Mouse (Mus musculus): ENCODE results near the gene Tmigd3. TPM values are rescaled to one million over a fixed set of nuclear protein-coding genes. Genes with fewer than 3 reads are reported as not detected.
A peak's percentile ranks its signal among the peaks of the same experiment; 100 is the strongest.

The Tmigd3 gene
- polyA plus RNA-seq, 1 experiment from 2014 or later = 0.89 TPM

DNA sequence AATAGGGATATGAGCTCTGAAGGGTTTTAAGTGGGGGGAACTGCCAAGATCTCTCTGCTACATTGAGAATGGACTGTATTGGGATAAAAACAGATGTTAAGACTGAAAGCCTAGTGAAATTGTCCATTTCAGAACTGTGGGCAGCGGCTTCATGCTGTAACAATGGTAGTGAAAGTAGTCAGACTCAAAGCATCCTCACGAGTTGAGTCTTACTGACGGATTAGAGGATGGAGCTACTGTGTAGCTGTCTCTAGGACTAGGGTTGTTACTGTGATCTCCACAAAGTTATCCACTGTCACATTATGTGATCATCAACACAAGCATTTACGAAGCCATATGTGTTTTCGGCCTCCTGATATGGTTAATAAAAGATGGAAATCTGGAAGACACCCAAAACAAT is 87.5 kb downstream of the Tmigd3 start:
- no peak for DNase-seq (ENCODE audit: low spot score)
- Histone ChIP-seq H3K36me3 (ENCODE audit: control insufficient read depth, insufficient read depth, low read length) (peaks cover 60% of the 10 kb centered on the region), H3K9me3 (ENCODE audit: control insufficient read depth, low read length) (no peaks in the 10 kb centered on the region), H3K4me3 (ENCODE audit: low read depth, low read length) (peak overlapping the region; percentile 85), H3K27ac (replicated peaks; ENCODE audit: low read depth, low read length) (no peak overlapping the region), H3K27me3 (replicated peaks; ENCODE audit: control insufficient read depth, insufficient read depth, low read length) (no peaks in the 10 kb centered on the region), H3K4me1 (ENCODE audit: control insufficient read depth, insufficient read depth, low read length) (peaks cover 16% of the 10 kb centered on the region), H3K4me2 (ENCODE audit: low read depth, low read length) (peak overlapping the region; percentile 87), H3K9ac (ENCODE audit: low read depth, low read length) (peak overlapping the region; percentile 97)
- 42% methylated on average over 5 of the region's 5 CpGs for WGBS
- no peak for ATAC-seq (ENCODE audit: low read depth)

DNA sequence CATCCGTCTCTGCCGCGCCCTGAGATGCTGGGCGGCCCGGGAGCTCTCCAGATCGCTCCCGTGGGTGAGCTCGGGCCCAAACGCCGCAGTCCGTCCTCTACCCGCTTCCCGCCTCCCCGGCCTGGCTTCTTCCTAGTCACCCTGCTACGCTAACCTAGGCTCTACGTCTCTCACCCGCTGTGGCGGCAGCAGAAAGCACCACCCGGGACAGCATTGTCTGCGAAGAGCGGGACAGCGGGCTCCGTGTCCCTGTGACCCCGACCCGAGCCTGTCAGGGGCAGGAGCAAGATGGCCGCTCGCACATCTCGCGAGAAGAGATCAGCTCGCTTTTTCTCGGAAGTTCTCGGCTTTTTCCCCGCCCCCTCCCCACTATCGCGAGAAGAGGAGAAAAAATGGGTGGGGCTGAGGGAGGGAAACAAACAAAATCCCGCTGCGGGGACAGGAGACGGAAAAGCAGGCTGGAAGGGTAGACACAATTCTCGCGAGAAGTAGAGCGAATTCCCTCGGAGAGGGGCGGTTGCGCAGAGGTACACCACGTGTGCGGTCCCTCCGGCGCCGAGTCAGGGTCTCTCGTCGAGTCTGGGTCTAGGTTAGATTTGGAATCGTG is 88.4 kb downstream of the Tmigd3 start, which contains the start of gene Wdr77:
Gene Wdr77, plus strand, starts transcription at position 396 of the 607 bp plus-strand sequence.
- H3K4me2 ChIP-seq (ENCODE audit: low read depth, low read length) = peak within 1 kb of the TSS; percentile 88
- peaks cover 61% of the 10 kb centered on the region for H3K36me3 ChIP-seq (ENCODE audit: control insufficient read depth, insufficient read depth, low read length)
- H3K4me3 ChIP-seq (ENCODE audit: low read depth, low read length) = peak within 1 kb of the TSS; percentile 85
- DNase-seq (ENCODE audit: low spot score) (peak; percentile 99), ATAC-seq (ENCODE audit: low read depth) (peak; percentile 98)
- H3K4me1 ChIP-seq (ENCODE audit: control insufficient read depth, insufficient read depth, low read length) = peaks cover 16% of the 10 kb centered on the region
- peak within 1 kb of the TSS; percentile 84 for H3K27ac ChIP-seq (replicated peaks; ENCODE audit: low read depth, low read length)
- H3K27me3 ChIP-seq (replicated peaks; ENCODE audit: control insufficient read depth, insufficient read depth, low read length) = no peaks in the 10 kb centered on the region
- peak within 1 kb of the TSS; percentile 97 for H3K9ac ChIP-seq (ENCODE audit: low read depth, low read length)
- H3K9me3 ChIP-seq (ENCODE audit: control insufficient read depth, low read length) = no peaks in the 10 kb centered on the region
- 0% methylated on average over 43 of the region's 52 CpGs for WGBS

DNA sequence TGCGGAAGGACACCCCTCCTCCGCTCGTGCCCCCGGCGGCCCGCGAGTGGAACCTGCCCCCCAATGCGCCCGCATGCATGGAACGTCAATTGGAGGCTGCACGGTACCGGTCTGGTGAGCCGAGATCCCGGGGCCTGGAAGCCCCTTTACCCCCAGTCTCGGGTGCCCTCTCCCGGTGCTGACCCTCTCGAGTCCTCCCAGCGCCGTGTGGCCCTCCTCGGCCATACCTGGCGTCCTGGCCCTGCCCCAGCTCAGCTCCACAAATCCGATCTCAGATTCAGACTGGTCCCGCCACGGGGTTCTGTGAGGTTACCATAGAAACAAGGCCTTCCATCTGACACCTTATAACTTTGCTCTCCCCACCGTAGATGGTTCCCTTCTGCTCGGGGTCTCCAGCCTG is 88.9 kb downstream of the Tmigd3 start:
- no peaks in the 10 kb centered on the region for H3K27me3 ChIP-seq (replicated peaks; ENCODE audit: control insufficient read depth, insufficient read depth, low read length)
- peak; percentile 39 for DNase-seq (ENCODE audit: low spot score)
- peaks cover 16% of the 10 kb centered on the region for H3K4me1 ChIP-seq (ENCODE audit: control insufficient read depth, insufficient read depth, low read length)
- peak overlapping the region; percentile 88 for H3K4me2 ChIP-seq (ENCODE audit: low read depth, low read length)
- 3% methylated on average over 21 of the region's 26 CpGs for WGBS
- peak overlapping the region; percentile 92 for H3K9ac ChIP-seq (ENCODE audit: low read depth, low read length)
- H3K27ac ChIP-seq (replicated peaks; ENCODE audit: low read depth, low read length) = no peak overlapping the region; the same call in 1 of the 2 replicates
- H3K4me3 ChIP-seq (ENCODE audit: low read depth, low read length) = peak overlapping the region; percentile 85
- H3K9me3 ChIP-seq (ENCODE audit: control insufficient read depth, low read length) = no peaks in the 10 kb centered on the region
- H3K36me3 ChIP-seq (ENCODE audit: control insufficient read depth, insufficient read depth, low read length) = peaks cover 61% of the 10 kb centered on the region
- ATAC-seq (ENCODE audit: low read depth) = peak; percentile 58

DNA sequence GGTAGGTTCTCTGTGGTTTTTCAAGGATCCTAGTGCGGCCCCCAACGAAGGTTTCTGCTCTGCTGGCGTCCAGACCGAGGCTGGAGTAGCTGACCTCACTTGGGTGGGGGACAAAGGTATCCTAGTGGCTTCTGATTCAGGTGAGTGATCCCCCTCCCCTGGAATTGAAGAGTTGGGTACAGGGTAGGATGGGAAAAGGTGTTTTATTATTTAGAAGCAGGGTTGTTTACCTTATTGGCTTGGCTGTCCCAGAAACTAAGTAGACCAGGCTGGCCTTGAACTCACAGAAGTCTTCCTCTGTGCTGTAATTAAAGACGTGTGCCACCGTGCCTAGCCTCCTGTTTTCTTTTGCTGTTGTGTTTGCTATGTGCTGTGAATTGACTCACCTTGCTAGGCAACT is 89.3 kb downstream of the Tmigd3 start, which contains the start of gene Atp5f1:
Gene Atp5f1, minus strand, starts transcription at position 101 of the 400 bp plus-strand sequence.
- peaks cover 16% of the 10 kb centered on the region for H3K4me1 ChIP-seq (ENCODE audit: control insufficient read depth, insufficient read depth, low read length)
- H3K27ac ChIP-seq (replicated peaks; ENCODE audit: low read depth, low read length) = peak within 1 kb of the TSS; percentile 84
- H3K4me3 ChIP-seq (ENCODE audit: low read depth, low read length) = peak within 1 kb of the TSS; percentile 85
- 3% methylated on average over 6 of the region's 6 CpGs for WGBS
- H3K9ac ChIP-seq (ENCODE audit: low read depth, low read length) = peak within 1 kb of the TSS; percentile 97
- ATAC-seq (ENCODE audit: low read depth) = no peak
- no peak for DNase-seq (ENCODE audit: low spot score)
- H3K4me2 ChIP-seq (ENCODE audit: low read depth, low read length) = peak within 1 kb of the TSS; percentile 88
- no peaks in the 10 kb centered on the region for H3K27me3 ChIP-seq (replicated peaks; ENCODE audit: control insufficient read depth, insufficient read depth, low read length)
- no peaks in the 10 kb centered on the region for H3K9me3 ChIP-seq (ENCODE audit: control insufficient read depth, low read length)
- H3K36me3 ChIP-seq (ENCODE audit: control insufficient read depth, insufficient read depth, low read length) = peaks cover 61% of the 10 kb centered on the region

DNA sequence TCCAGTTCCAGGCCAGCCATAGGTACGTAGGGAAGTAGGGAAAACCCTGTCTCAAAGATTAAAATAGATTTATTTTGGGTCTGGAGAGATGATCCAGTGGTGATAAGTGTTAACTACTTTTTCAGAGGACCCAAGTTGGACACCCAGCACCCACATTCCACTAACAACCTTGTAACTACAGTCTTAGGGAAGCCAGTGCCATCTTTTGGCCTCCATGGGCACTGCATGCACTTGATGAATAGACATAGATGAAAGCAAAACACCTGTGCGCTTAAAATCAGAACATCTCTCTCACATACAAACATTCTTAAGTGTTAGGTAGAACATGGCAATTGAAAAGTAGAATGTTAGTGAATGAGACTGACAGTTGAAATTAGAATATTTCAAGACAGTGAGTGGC is 90.0 kb downstream of the Tmigd3 start:
- peak overlapping the region; percentile 88 for H3K4me2 ChIP-seq (ENCODE audit: low read depth, low read length)
- WGBS = 89% methylated on average over 2 of the region's 2 CpGs
- H3K4me3 ChIP-seq (ENCODE audit: low read depth, low read length) = peak overlapping the region; percentile 85; the same call in 1 of the 2 replicates
- H3K27ac ChIP-seq (replicated peaks; ENCODE audit: low read depth, low read length) = no peak overlapping the region
- H3K27me3 ChIP-seq (replicated peaks; ENCODE audit: control insufficient read depth, insufficient read depth, low read length) = no peaks in the 10 kb centered on the region
- peak overlapping the region; percentile 92; the same call in 1 of the 2 replicates for H3K9ac ChIP-seq (ENCODE audit: low read depth, low read length)
- no peak for DNase-seq (ENCODE audit: low spot score)
- no peaks in the 10 kb centered on the region for H3K9me3 ChIP-seq (ENCODE audit: control insufficient read depth, low read length)
- no peak for ATAC-seq (ENCODE audit: low read depth)
- H3K36me3 ChIP-seq (ENCODE audit: control insufficient read depth, insufficient read depth, low read length) = peaks cover 66% of the 10 kb centered on the region
- H3K4me1 ChIP-seq (ENCODE audit: control insufficient read depth, insufficient read depth, low read length) = peaks cover 16% of the 10 kb centered on the region

DNA sequence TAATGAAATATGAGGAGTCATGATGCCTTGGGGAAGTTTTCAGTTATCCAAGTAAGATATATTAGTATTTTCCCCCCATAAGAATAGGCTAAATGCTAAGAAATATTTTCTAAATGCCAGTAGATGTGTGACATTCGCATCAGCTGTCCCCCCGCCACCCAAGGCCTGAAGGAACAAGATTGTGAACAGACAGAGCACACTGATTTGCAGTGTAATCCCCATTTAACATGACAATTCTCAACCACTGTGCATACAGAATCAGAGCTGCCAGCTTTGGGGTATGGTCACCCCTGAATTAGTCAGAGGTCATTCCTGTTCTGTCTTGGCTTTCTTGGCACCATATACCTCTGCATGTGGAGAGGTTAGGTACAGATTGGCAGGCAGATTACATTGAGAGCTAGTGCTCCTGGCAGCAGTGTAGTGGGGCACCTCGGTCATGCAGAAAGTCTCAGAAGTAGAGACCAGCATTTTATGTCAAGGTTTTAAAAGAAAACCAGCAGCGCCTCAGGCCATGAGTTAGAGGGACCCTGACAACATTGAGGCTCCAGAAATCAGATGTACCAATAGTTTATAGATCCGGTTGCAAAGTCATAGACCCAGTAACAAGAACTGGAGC is 101.2 kb downstream of the Tmigd3 start:
- Histone ChIP-seq H3K9ac (ENCODE audit: low read depth, low read length) (no peak overlapping the region), H3K4me3 (ENCODE audit: low read depth, low read length) (no peak overlapping the region), H3K27ac (replicated peaks; ENCODE audit: low read depth, low read length) (no peak overlapping the region), H3K4me2 (ENCODE audit: low read depth, low read length) (no peak overlapping the region), H3K27me3 (replicated peaks; ENCODE audit: control insufficient read depth, insufficient read depth, low read length) (no peaks in the 10 kb centered on the region), H3K36me3 (ENCODE audit: control insufficient read depth, insufficient read depth, low read length) (peaks cover 41% of the 10 kb centered on the region), H3K9me3 (ENCODE audit: control insufficient read depth, low read length) (no peaks in the 10 kb centered on the region), H3K4me1 (ENCODE audit: control insufficient read depth, insufficient read depth, low read length) (no peaks in the 10 kb centered on the region)
- WGBS = 79% methylated on average over 5 of the region's 5 CpGs
- DNase-seq (ENCODE audit: low spot score) = no peak
- ATAC-seq (ENCODE audit: low read depth) = 0 out of 2 replicates have a peak, but pooled peaks have one; percentile 26

DNA sequence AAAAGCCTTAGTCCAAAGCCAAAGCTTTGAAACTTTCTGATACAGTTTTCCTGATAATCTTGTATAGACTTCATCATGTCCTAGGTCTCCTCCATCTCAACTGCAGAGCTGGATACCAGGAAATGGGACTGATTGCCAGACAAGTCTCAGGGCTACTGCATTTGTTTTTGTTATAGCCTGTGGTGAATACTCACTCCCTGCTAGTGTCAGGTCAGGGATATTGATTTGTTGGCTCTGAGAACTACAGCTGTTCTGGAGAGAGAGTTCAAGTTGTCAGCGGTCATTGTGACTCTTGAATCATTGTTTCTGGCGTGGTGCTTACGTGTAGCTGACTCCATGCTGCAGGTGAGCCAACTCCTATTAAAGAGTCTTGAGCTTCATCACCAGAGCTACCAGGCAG is 102.7 kb downstream of the Tmigd3 start, which contains the start of gene Ovgp1:
Gene Ovgp1, plus strand, starts transcription at position 301 of the 400 bp plus-strand sequence.
- no peaks in the 10 kb centered on the region for H3K9me3 ChIP-seq (ENCODE audit: control insufficient read depth, low read length)
- peaks cover 26% of the 10 kb centered on the region for H3K36me3 ChIP-seq (ENCODE audit: control insufficient read depth, insufficient read depth, low read length)
- H3K4me2 ChIP-seq (ENCODE audit: low read depth, low read length) = no peak within 1 kb of the TSS
- no peak within 1 kb of the TSS for H3K9ac ChIP-seq (ENCODE audit: low read depth, low read length)
- no peak within 1 kb of the TSS for H3K4me3 ChIP-seq (ENCODE audit: low read depth, low read length)
- WGBS = 72% methylated on average over 3 of the region's 3 CpGs
- no peak for DNase-seq (ENCODE audit: low spot score)
- H3K27ac ChIP-seq (replicated peaks; ENCODE audit: low read depth, low read length) = no peak within 1 kb of the TSS
- H3K27me3 ChIP-seq (replicated peaks; ENCODE audit: control insufficient read depth, insufficient read depth, low read length) = no peaks in the 10 kb centered on the region
- H3K4me1 ChIP-seq (ENCODE audit: control insufficient read depth, insufficient read depth, low read length) = no peaks in the 10 kb centered on the region
- ATAC-seq (ENCODE audit: low read depth) = no peak

Measured in embryonic facial prominence, embryonic 14.5 days (tissue).